Mouse (Mus musculus) liver, postnatal 0 days (tissue): ENCODE results near the gene Mical3.

ENCODE experiments used
- CTCF ChIP-seq: sonication (generic); IDR thresholded peaks from 2 replicates; pipeline ENCODE4 v1.5.1; 2016; ENCODE audit warnings: antibody characterized with exemption, low read depth
- EP300 ChIP-seq: IDR thresholded peaks from 2 replicates; pipeline ENCODE4 v1.6.1; 2016; ENCODE audit warnings: antibody characterized with exemption, low read depth, mild to moderate bottlenecking

- TF ChIP-seq EP300 (no peak), CTCF (no peak)
Observed at GRCm38 (mm10) chr6:120929421-120929820, 201.4 kb downstream of the Mical3 start.
